Mouse (Mus musculus) kidney, postnatal 0 days (tissue): ENCODE measurements at regions not wholly inside any gene's neighbourhood (a gene's known extent, or its start where the extent isn't known, plus 50 kb on each side); places are given as distances from the start of the nearest gene placed in this dataset.

Source experiments
- ATAC-seq: fragments of 200-750 bp; cut with Nextera tagmentation; replicated peaks from 2 replicates; pipeline ENCODE4 v1.8.0; 2017; ENCODE audit warnings: low read depth, moderate number of reproducible peaks, moderate TSS enrichment, moderate library complexity; ENCODE audit not compliant: low FRiP score
- DNase-seq: peaks from one replicate; pipeline ENCODE4 v3.0.0-alpha.2; 2016; ENCODE audit warnings: low spot score
- H3K27ac ChIP-seq: fragments of 300-500 bp; sonication (generic); 2 replicates; pipeline ENCODE4 v1.5.1; 2014; ENCODE audit warnings: mild to moderate bottlenecking
- H3K27me3 ChIP-seq: fragments of 300-500 bp; sonication (generic); 2 replicates; pipeline ENCODE4 v1.6.1; 2014; ENCODE audit warnings: low read length, mixed read lengths; ENCODE audit not compliant: insufficient read depth
- H3K36me3 ChIP-seq: fragments of 300-500 bp; sonication (generic); 2 replicates; pipeline ENCODE4 v1.6.1; 2014; ENCODE audit warnings: low read length, mixed read lengths; ENCODE audit not compliant: insufficient read depth
- H3K4me1 ChIP-seq: fragments of 300-500 bp; sonication (generic); replicated peaks from 2 replicates; pipeline ENCODE4 v1.6.1; 2014; ENCODE audit warnings: antibody characterized with exemption, low read length, mixed read lengths; ENCODE audit not compliant: insufficient read depth
- H3K4me2 ChIP-seq: fragments of 300-500 bp; sonication (generic); 2 replicates; pipeline ENCODE4 v1.6.1; 2014; ENCODE audit warnings: mild to moderate bottlenecking, low read length, moderate library complexity, mixed read lengths
- H3K4me3 ChIP-seq: fragments of 300-500 bp; sonication (generic); replicated peaks from 2 replicates; pipeline ENCODE4 v1.5.1; 2014; ENCODE audit warnings: low read depth, low read length
- H3K9ac ChIP-seq: fragments of 300-500 bp; sonication (generic); 2 replicates; pipeline ENCODE4 v1.6.1; 2014; ENCODE audit warnings: low read depth, low read length
- H3K9me3 ChIP-seq: fragments of 300-500 bp; sonication (generic); replicated peaks from 2 replicates; pipeline ENCODE4 v1.6.1; 2016; ENCODE audit warnings: low read length, inconsistent platforms, mixed read lengths
- CTCF ChIP-seq: IDR thresholded peaks from 2 replicates; pipeline ENCODE4 v1.5.1; 2016; ENCODE audit warnings: antibody characterized with exemption, low read depth, mild to moderate bottlenecking, moderate library complexity
- WGBS: fragments of 180-500 bp; shearing (Covaris S2); extraction: QIAGEN DNeasy Blood & Tissue Kit; methylation state at CpG from one replicate; pipeline ENCODE4 v1.1.7; 2014; 5-methylcytosine and 5-hydroxymethylcytosine counted together

DNA sequence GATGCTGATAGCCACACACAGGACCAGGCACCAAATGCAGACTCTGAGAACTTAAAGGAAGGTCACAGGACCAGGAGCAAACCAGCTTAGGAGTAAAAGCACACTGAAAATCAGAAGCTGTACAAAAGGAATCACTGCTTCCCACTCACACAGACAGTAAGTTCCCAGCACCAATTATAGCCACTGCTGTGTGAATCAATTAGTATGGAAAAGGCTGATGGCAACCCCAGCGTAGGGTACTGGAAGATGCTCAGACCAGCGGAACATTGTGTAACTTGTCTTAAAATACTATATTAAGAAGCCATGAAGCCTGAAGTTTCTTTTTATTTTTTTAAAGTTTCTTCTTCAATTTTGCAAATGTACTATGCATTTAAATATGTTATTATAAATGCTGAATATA lies 115.8 kb downstream of the Lnpk start:
- Histone ChIP-seq H3K9me3 (no peaks in the 10 kb centered on the region), H3K27me3 (no peaks in the 10 kb centered on the region), H3K27ac (no peak overlapping the region), H3K36me3 (no peaks in the 10 kb centered on the region), H3K4me2 (no peak overlapping the region), H3K9ac (no peak overlapping the region), H3K4me1 (no peaks in the 10 kb centered on the region), H3K4me3 (no peak overlapping the region)
- DNase-seq, result no peak
- no peak for ATAC-seq
- WGBS, result 85% methylated on average over 2 of the region's 2 CpGs
- no peak for TF ChIP-seq CTCF

DNA sequence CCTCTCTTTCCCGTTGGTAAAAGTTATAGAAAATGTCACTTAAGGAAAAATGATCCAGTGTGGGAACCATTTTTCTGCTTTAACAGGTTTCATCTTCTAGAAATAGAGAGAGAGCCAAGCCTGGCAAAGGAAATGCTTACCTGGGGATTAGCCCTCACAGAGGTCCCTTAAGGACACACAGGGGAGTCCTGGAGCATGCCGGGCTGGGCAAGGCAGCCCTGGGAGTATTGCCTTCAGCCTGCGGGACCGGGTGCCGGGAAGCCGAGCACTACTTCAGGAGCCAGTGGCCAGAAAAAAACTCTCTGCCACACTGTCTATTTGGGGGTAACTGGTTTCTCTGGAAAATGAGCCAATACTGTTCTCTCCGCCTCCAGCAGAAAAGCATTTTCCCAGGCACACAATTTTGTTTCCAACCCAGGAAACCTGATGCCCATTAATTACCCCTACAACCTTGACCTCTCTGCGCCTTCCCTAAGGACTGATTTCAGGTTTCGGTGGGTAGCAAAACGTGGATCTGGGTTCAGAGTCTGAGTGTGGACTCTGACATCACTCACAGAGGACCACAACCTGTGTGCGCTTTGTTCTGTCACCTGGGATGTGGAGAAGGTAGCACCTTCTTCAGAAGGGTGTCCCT lies 117.9 kb downstream of the Lnpk start:
- H3K4me2 ChIP-seq, result no peak overlapping the region
- peak; percentile 59 for DNase-seq
- WGBS, result 26% methylated on average over 11 of the region's 11 CpGs

DNA sequence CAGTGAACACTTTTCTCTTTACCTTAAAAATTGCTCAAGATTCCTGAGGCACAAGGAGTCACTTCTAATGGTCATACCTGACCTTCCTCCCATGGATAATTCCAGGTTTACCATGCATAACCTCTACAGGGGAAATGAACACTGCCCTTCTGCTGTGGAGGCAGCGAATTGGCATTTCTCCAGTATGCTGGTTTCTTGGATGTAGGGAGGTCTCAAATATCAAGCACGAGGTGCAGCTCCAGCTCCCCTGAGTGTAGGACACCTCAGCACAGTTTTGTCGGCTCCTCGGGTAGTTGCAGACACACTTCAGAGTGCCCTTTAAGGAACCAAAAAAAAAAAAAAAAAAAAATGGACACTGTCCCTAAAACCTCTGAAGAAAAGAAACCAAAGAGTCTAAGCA lies 124.8 kb downstream of the Lnpk start:
- no peak overlapping the region for H3K9ac ChIP-seq
- H3K9me3 ChIP-seq, result no peaks in the 10 kb centered on the region
- TF ChIP-seq CTCF, result no peak
- no peaks in the 10 kb centered on the region for H3K4me1 ChIP-seq
- no peak for ATAC-seq
- no peak overlapping the region for H3K4me2 ChIP-seq
- H3K4me3 ChIP-seq, result no peak overlapping the region
- no peaks in the 10 kb centered on the region for H3K27me3 ChIP-seq
- no peaks in the 10 kb centered on the region for H3K36me3 ChIP-seq
- H3K27ac ChIP-seq, result no peak overlapping the region
- WGBS, result 33% methylated on average over 4 of the region's 4 CpGs
- peak; percentile 30 for DNase-seq

More for the DNA sequence above, 117.9 kb downstream of the Lnpk start:
- no peaks in the 10 kb centered on the region for H3K4me1 ChIP-seq
- no peaks in the 10 kb centered on the region for H3K36me3 ChIP-seq
- no peak overlapping the region for H3K9ac ChIP-seq
- H3K4me3 ChIP-seq, result no peak overlapping the region
- no peak for ATAC-seq
- H3K27me3 ChIP-seq, result no peaks in the 10 kb centered on the region
- no peaks in the 10 kb centered on the region for H3K9me3 ChIP-seq
- no peak for TF ChIP-seq CTCF
- no peak overlapping the region for H3K27ac ChIP-seq

DNA sequence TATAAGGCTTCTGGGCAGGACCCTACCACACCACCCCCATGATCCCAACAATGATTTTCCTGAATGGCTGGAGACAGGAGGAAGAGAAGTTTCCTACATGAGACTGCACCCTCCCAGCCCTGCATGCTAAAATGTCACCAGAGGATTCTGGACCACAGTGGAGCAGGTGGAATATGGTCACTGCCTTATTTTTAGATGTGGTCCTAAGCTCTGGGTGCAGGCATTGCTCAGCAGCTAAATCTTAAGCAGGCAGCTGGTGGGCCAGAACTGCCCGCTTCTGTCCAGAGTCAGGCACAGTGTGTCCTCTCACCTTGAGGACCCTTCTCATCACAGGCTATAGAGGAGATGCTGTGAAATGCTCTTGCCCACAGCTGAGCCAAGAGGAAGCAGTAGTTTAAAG lies 126.6 kb downstream of the Lnpk start:
- Histone ChIP-seq H3K9me3 (no peaks in the 10 kb centered on the region), H3K9ac (no peak overlapping the region), H3K36me3 (no peaks in the 10 kb centered on the region), H3K27me3 (no peaks in the 10 kb centered on the region), H3K27ac (no peak overlapping the region), H3K4me3 (no peak overlapping the region), H3K4me1 (no peaks in the 10 kb centered on the region), H3K4me2 (no peak overlapping the region)
- no peak for TF ChIP-seq CTCF
- WGBS, result 95% methylated on average over 1 of the region's 1 CpGs
- DNase-seq (no peak), ATAC-seq (no peak)

DNA sequence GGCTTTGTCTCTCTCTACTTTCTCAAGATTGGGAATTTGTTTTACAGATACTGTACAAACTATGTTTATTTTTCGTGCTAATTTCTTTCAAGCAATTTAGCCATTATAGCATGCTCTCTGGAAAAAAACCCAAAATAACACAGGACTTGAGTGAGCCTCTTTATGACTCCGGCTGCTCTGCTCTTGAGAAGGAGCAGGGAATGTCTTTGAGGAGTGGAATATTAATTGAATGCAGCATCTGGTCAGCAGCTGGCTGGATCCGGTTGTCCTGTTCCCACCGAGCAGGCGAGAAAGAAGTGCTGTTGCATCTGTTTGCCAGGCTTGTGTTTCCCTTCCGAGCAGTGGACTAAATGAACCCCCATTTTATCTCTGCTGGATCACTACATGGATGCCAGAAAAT lies 127.7 kb downstream of the Lnpk start:
- H3K36me3 ChIP-seq, result no peaks in the 10 kb centered on the region
- ATAC-seq, result no peak
- WGBS, result 22% methylated on average over 6 of the region's 6 CpGs
- no peaks in the 10 kb centered on the region for H3K27me3 ChIP-seq
- DNase-seq, result peak; percentile 70
- no peak for TF ChIP-seq CTCF
- no peaks in the 10 kb centered on the region for H3K4me1 ChIP-seq
- H3K9me3 ChIP-seq, result no peaks in the 10 kb centered on the region
- no peak overlapping the region for H3K9ac ChIP-seq
- H3K27ac ChIP-seq, result no peak overlapping the region
- no peak overlapping the region for H3K4me2 ChIP-seq
- H3K4me3 ChIP-seq, result no peak overlapping the region

DNA sequence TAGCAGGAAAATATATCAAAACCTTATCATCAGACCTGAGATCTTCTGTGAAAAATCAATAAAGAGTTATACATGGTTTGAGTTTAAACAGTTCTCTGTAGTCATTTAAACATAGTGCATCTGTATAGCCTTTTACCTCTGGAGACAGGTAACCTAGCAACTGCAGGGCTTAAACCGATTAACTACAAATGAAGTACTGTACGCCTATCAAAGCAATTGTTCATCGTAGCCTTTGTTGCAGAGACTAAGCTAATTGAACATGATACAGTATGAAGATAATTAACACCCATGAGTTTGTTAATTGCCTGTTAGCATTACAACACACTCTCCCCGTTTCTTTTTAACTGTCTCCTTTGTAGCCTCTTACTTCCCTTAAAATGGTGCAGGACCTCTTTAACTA lies 128.2 kb downstream of the Lnpk start:
- Histone ChIP-seq H3K9ac (no peak overlapping the region), H3K36me3 (no peaks in the 10 kb centered on the region), H3K4me1 (no peaks in the 10 kb centered on the region), H3K9me3 (no peaks in the 10 kb centered on the region), H3K4me3 (no peak overlapping the region), H3K27me3 (no peaks in the 10 kb centered on the region), H3K27ac (no peak overlapping the region), H3K4me2 (no peak overlapping the region; the same call in 1 of the 2 replicates)
- no peak for TF ChIP-seq CTCF
- ATAC-seq, result no peak
- WGBS, result 47% methylated on average over 4 of the region's 4 CpGs
- DNase-seq, result no peak
